Mouse (Mus musculus): ENCODE measurements around the gene Slc1a6.

DNA sequence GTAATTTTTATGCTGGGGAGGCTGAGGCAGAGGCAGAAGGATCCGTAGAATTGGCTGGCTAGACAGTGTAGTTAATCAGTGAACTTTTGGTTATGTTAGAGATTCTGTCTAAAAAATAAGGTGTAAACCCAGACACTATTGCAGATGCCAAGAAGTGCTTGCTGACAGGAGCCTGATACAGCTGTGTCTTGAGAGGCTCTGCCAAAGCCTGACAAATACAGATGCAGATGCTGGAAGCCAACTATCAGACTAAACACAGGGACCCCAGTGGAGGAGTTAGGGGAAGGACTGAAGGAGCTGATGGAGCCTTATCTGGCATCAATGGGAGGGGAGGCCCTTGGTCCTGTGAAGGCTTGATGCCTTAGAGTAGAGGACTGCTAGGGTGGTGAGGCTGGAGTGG, 14.7 kb upstream of the Slc1a6 start:
- TF ChIP-seq GATA1 (IDR thresholded peaks at IDR 0.05; ENCODE audit: borderline replicate concordance, low read length) = no peak
- TF ChIP-seq FLI1 (IDR thresholded peaks at IDR 0.05; ENCODE audit: low read length) = no peak
